Mouse (Mus musculus): ENCODE measurements around the gene Zfp710.
"Not testable (repeated sequence)": the region's sequence is repeated elsewhere in the genome, so short reads cannot be mapped to it uniquely, and the experiment has no call there.

Gene Zfp710

DNA sequence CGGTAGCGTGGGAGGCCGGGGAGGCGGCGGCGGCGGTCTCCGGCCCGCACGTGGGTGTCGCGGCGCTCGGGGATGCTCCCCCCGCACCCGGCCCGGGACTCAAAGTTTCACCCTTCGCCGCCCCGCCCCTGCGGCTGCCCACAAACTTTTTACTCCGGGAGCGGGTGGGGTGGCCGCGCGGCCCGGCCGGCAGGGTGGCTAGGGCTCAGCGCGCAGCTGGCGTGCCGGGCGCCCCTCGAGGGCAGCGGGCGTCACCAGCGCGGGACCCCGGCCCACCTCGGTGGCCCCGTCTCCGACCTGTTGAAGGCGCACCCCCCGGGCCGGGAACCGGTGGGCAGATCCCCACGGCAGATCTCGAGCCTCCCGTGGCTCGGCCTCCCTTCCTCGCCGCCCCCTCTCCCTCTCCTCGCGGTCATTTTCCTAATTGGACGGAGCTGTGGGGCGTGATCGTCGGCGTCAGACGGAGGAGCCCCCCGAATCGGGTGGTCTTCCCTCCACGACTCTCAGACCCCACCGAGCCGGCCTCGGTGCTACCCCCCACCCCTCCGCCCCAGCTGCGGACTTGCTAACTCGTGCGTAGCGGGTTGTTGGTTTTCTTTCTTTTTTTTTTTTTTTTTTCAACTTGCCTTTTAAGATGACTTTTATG is 2.5 kb downstream of the Zfp710 start:
- peak; percentile 64 for DNase-seq (ENCODE audit: low read depth, low spot score)

DNA sequence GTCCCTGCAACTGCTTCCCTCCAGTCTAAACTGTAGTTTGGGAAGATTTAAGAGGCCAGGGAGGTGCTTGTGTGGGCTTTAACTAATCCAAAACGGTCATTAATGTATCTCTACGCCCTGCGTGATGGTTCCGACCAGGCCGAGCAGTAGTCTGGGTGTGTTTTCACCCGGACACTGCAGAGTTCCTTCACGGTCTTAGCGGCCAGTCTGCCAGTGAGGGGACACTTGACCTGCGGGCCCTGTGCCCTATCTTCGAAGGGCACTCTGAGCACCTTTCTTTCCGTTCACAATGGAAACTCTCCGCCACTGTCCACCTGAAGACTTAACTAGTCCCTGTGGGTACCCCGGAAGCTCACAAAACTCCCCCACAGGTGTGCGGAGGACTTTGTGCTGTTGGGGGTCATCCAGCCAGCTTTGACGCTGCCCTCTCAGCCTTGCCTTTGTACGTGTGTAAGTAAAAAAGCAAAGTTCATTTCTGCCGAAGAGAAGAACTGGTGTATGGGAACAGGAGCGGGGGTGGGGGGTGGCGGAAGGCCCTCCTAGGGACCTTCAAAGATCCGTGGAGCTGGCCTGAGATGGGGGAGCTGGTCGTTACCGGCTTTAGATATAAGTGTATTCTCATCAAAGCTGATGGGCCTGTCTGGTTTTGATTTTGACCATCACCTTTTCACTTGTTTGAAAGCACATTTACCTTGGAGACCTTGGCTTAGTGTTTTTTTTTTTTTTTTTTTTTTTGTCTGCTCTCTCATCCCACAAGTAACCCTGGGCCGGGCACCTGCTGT is 3.2 kb downstream of the Zfp710 start:
- DNase-seq (ENCODE audit: low read depth, low spot score), result peak; percentile 54

DNA sequence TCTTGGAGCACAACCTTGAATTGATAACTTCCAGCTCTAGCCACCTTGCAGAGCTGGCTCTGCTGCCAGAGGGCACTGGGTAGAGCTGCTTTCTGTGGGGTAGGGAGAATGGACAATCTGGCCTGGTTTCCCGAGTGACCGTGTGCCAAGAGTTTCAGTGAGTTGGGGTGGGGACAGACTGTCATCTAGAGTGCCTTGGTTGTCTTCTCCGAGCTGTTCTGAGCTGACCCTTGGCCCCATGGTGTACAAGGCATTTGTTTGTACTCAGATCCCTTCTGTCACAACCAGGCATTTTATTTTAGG is 3.8 kb downstream of the Zfp710 start:
- peak; percentile 57 for DNase-seq (ENCODE audit: low read depth, low spot score)

DNA sequence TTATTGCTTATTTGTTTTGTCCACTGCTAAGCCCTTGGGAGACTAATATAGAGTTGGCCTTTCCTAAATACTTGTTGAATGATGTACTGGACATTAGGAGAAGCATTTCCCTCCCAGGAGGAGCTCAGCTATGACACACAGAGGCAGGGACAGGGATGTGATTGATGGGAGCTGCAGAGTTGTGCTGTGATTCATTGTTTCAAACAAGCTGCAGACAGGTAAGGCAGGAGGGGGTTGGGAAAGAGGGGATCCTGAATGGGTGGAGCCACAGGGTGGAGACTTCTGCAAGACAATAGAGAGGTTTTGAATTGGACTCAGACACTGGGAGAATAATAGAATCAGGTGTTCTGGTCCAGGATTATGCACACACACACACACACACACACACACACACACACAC is 5.4 kb downstream of the Zfp710 start:
- no peak for DNase-seq (ENCODE audit: low read depth, low spot score)

DNA sequence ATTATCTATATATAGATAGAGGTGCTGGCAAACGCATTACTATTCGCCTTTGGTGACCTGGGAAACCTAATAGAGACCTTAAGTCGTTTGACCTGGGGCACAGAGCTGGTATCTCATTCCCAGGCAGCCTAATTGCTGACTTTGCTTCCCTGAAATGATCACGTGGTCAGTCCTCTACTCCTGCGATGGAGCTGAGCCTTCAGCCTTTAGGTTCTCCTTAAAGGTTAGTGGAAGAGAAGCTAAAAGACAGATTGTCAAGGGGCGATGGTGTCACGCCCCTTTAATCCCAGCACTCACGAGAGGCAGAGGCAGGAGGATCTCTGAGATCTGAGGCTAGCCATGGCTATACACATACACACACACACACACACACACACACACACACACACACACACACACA is 5.9 kb downstream of the Zfp710 start:
- DNase-seq (ENCODE audit: low read depth, low spot score), result no peak

DNA sequence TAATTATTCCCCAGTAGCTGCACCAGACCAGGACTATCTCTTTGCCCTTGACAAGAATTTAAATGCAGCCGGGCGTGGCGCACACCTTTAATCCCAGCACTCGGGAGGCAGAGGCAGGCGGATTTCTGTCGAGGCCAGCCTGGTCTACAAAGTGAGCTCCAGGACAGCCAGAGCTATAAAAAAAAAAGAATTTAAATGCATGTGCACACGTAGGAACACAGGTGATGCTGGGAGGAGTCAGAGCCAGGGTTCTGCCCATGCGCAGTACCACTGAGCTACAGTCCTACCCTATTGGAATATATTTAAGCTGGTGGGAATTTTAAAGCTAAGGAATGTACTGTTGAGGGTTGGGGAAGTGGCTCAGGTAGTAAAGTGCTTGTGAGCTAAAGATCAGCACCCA is 6.4 kb downstream of the Zfp710 start:
- DNase-seq (ENCODE audit: low read depth, low spot score), result no peak

DNA sequence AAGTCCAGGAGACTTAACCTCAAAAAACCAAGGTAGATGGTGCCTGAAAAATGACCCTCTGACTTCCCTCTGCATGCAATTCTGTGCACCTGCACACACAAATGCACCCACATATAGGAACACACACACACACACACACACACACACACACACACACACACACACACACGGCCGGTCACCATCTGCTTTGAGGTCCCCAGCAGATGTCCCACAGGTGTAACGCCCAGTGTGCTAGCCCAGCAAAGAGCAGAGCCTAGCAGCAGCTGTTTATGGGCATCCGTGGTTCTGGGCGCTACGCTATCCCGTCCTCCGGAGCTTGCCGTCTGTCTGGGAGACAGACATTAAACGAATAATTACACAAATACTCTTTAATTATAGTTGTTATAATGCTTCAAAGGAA is 6.9 kb downstream of the Zfp710 start:
- no peak for DNase-seq (ENCODE audit: low read depth, low spot score)

DNA sequence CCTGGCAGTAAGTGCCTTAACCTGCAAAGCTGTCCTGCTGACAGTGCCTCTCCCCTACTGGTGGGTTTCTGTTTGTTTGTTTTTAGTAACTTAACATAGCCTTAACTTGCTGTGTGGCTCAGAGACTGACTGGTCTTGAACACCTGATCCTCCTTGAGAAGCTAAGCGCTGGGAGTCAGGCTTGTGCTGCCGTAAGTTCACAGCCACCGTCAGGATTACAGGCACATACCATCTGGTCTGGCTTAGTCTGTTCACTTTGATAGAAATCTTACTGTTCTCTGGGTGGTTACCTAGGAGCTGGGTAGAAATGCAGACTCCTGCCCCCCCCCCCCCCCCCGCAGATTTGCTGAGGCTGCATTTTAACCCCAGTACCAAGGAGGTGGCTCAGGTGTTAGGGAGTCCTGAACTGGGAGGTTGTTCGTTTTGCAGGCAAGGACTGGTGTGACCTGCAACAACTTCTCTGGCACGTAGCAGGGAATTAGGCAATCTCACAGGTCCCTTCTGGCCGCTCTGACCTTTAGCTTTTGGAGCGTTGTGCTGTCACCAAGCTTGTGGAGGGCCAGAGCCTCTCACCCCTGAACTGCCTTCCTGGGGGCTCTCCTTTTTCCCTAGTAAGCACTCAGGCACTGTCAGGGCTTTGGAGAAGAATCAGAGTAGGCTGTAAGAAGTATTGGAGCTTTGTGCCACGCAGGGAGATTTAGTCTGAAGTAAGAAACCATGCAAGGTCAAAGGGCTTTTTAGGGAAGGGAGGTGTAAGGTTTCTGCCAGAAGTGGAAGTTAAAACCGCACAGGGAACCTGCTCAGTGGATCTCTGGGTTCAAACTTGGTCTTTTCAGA is 7.8 kb downstream of the Zfp710 start:
- DNase-seq (ENCODE audit: low read depth, low spot score), result peak; percentile 78

DNA sequence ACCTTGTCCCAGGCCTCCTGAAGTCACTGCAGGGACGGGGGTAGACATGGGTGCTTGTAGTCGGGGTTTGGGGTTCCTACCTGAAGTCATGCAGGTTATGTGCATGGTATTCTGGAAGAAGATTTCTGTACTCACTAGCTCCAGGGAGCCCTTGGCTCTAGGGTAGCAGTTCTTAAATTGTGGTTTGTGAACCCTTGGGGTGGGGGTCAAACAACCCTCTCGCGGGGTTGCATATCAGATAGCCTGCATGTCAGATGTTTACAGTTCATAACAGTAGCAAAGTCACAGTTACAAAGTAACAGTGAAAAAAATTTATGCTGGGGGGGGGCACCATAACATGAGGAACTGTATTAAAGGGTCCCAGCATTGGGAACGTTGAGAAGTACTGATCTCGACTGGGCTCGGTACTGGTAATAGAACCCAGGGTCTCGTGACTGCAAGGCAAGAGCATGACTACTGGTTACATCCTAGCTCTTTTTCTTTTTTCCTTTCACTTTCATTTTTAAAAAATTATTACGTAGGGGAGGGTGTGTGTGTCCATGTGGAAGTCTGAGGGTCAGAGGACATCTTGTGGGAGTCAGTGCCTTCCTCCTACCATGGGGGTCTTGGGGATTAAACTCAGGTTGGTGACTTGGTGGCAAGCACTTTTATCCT is 8.6 kb downstream of the Zfp710 start:
- DNase-seq (ENCODE audit: low read depth, low spot score), result no peak

DNA sequence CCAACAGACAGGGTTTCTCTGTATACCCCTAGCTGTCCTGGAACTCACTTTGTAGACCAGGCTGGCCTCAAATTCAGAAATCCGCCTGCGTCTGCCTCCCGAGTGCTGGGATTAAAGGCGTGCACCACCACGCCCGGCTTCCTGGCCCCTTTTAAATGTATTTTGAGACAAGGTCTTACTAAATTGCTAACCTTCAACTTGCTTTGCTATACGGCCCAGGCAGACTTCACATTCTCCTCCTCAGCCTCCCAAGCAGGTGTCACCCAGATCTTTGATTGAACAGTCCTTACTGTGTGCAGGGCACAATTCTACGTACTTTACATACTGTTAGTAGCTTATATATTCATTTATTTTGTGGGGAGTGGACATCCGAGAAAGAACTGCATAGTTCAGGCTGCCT is 9.2 kb downstream of the Zfp710 start:
- DNase-seq (ENCODE audit: low read depth, low spot score), result no peak

DNA sequence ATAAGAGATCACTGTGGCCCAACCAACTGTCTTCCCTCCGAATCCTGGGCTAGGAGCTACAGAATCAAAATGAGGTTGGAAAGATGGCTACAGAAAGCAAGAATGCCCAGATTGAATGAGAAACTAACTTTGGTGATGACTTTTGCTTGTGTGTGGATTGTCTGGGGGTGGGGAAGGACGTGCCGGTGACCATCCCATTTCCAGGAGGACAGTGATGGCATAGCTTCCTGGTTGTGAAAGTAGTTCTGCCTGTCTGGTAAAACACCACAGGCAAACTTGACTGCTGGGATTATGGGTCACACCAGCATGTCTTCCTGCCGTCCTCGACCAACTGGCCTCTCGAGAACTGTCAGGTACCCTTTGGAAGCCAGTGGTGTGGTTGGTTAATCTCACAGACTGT is 10.5 kb downstream of the Zfp710 start:
- DNase-seq (ENCODE audit: low read depth, low spot score), result no peak

DNA sequence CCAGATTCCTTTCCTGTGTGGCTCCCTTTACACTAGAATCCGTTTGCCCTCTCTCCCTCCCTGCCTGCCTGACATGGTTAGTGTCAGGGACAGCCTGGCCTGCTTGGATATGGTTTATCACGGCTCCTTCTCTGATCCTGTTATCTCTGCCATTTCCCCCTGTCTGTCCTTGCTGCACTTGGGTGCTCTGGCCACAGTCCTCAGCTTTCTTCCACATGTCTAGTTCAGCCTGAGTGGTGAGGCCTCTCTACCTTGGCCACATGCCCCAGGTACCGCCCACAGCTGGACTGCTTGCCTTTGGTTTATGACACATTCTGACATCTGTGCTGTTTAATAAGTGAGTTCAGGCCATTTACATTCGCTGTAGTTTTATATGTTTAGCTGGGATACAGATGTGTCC is 11.1 kb downstream of the Zfp710 start:
- DNase-seq (ENCODE audit: low read depth, low spot score), result peak; percentile 62

DNA sequence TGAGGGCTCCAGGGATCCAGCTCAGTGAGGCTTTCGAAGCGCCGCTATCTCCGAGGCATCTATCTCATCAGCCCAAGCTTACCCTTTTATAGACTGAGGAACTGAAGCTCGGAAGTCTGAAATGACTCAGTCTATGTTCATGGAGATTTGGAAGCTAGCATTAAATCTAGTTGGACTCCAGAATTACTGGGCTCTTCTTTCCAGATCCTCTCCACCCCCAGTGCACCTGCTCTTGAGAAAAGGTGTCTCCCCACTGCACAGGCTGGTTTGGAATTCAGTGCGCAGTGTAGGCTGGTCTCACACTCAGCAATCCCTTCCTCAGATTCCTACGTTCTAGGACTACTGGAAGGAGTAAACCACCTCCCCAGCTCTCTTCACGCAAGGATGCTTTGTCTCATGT is 15.1 kb downstream of the Zfp710 start:
- DNase-seq (ENCODE audit: low read depth, low spot score), result no peak

DNA sequence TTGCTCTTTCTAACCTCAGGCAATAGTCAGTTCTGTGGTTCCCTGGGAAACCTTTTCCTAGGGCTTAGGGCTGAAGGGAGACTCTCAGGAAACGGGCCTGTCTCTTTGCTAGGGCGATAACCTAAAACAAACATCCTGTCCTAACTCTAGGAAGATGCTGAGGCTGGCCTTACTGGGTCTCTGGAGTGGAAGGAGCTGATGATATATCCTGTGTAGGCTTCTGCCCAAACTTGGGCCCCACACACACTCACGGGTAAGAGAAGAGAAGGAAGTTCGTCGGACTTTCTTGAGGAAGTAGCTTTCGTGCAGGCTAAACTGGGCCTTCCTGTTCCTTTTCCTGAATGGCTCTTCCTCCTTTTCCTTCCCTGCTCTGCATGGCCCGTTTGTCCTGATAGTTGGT is 19.6 kb downstream of the Zfp710 start:
- DNase-seq (ENCODE audit: low read depth, low spot score), result no peak

DNA sequence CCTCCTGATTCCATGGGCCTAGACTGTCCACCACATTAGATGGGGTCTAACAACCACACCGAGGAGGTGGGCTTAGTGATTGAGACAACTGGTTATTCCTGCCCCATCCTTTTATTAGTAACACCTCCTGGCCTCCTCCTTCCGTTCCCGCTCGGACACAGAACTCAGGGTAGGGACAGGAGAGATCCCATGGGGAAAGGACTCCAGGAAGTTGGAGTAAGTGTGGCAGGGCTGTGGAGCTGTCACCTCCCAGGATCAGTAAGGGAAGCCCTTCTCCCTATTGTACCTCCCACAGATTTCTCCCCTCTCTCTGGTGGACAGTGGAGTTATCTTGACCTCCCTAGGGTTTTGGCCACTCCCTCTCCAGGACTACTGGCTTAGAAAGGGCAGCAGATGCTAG is 22.4 kb downstream of the Zfp710 start:
- no peak for DNase-seq (ENCODE audit: low read depth, low spot score)

DNA sequence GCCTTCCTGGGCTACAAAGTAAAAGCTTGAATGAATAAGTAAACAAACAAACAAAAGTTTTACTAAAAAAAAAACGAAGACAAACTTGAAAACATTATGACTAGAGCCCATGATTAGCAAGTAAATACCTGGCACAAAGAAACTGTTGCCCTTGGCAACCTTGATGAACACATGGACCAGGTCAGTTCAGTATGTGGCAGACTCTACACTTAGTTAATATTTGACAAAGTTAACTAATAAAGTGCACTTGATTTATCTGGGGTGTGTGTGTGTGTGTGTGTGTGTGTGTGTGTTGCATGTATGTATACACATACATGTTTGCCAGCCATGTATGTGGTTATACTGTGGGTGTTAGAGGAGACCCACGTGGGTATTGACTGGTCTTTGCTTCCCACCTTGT is 25.1 kb downstream of the Zfp710 start:
- DNase-seq (ENCODE audit: low read depth, low spot score), result no peak

DNA sequence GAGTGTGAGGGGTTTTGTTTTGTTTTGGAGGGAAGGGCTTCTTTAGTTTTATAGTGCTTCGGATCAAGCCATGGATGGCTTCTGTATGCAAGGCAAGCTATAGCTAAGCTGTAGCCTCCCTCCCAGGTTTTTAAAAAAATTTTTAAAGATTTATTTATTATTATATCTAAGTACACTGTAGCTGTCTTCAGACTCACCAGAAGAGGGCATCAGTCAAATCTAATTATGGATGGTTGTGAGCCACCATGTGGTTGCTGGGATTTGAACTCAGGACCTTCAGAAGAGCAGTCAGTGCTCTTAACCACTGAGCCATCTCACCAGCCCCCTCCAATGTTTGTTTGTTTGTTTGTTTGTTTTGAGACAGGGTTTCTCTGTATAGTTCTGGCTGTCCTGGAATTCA is 25.8 kb downstream of the Zfp710 start:
- not testable (repeated sequence) for DNase-seq (ENCODE audit: low read depth, low spot score)

DNA sequence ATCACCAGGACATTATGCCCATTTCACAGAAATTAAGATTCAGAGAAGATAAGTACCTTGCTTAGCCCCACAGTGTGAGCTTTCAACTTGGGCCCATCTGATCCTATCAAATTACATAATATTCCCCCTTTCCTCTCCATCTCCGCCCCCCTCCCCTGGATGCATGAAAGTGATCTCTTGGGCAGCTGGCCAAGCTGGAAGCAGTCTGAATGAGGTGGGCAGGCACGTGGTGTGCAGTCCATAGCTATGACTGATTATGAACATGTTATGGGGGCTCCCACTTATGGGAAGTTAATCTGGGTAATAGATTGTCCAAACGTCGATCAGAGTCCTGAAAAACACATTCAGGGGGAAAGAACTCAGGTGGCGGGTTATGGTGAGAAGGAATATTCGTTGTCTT is 27.2 kb downstream of the Zfp710 start:
- peak; percentile 60 for DNase-seq (ENCODE audit: low read depth, low spot score)

DNA sequence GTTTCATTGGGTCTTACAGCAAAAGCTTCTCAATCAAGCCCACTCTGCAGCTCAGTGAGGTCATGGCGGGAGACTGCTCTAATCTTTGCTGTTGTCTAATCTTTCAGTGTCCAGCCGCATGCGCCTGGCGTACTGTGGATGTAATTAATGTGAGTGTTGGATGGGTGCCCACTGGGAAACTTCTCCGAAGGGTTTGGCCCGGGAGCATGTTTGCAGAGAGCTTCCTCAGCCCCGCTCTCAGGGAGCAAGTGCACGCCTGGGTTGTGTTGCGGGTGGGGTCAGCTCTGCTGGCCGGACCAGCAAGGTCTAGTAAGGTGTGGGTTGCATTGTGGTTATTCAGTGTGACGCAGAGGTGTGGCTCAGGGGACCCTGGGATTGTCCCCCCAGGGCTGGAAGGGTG is 27.6 kb downstream of the Zfp710 start:
- peak; percentile 70 for DNase-seq (ENCODE audit: low read depth, low spot score)

DNA sequence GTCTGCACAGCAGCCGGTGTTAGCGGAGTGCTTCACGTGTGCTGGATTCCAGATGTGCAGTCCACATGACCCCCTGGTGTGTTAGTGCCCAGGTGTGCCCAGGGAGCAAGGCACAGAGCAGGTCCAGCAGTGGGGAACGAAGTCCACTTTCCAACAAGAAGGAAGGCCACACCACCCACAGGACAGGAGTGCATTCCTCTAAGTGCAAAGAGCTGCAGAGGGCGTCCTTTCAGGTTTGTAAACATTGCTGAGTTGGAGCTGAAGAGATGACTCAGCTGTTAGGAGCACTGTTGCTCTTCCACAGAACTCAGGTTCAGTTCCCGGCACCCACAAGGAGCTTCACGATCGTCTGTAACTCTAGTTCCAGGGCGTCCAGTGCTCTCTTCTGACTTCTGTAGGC is 28.5 kb downstream of the Zfp710 start:
- DNase-seq (ENCODE audit: low read depth, low spot score), result no peak

DNA sequence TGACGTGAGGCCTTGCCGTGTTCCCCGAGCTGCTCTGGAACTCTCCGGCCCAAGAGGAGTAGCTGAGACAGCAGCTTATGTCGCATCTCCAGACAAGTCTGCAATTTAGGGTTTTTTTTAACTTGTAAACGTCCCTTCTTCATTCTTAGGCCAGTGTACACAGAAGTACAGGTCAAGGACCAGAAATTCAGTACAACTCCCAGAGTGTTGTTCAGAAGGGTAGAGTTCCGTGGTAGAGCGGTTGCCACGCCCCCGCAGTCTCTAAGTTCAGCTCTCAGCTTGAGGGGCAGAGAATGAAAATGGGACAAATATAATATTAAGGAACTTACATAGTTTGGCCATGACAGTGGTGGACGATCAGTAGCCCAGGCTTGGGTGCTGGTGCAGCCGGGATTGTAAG is 31.2 kb downstream of the Zfp710 start:
- DNase-seq (ENCODE audit: low read depth, low spot score), result no peak

DNA sequence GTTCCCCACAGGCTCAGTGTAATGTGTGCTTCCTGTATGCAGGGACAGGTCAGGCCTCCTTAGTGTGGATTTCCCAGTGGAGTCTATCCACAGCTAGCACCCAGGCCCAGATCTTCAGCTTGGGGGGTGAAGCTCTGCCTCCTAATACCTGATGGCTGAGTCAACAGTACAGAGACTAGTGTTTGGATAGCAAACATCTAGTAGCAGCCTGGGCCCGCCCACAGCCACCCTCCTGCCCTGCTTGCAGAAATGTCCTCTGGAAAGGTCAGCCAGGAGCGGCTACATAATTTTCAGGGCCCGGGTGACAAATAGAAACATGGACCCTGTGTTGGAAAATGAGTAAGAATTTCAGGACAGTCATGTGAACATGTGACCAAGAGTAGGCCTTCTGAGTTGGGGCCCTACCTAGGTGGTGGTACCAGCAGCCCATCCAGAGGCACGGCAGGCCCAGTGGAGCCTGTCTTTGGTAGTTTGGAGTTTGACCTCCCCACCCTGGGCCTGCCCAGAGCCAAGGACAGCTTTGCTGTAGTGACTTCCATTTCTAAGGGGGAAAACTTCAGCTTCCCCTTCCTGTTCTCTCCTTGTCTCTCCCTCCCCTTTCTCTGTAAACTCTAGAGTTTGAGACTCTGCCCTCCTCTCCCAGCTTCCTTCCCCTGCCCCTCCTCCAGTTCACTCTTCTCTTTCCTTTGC is 32.5 kb downstream of the Zfp710 start:
- DNase-seq (ENCODE audit: low read depth, low spot score), result peak; percentile 44
